Mouse (Mus musculus) stomach, postnatal 0 days (tissue): Measurements from ENCODE around the gene Hsf4. TPM values are rescaled to one million over a fixed set of nuclear protein-coding genes. Genes with fewer than 3 reads are reported as not detected.

Source experiments
- ATAC-seq: fragments of 200-750 bp; cut with Nextera tagmentation; 2 replicates; pipeline ENCODE4 v1.8.0; 2017; ENCODE audit not compliant: low FRiP score, low TSS enrichment
- DNase-seq: peaks from one replicate; pipeline ENCODE4 v3.0.0-alpha.2; 2016; ENCODE audit warnings: low spot score
- H3K27ac ChIP-seq: fragments of 300-500 bp; sonication (generic); replicated peaks from 2 replicates; pipeline ENCODE4 v1.5.1; 2014; ENCODE audit warnings: mild to moderate bottlenecking, control low read depth
- H3K27me3 ChIP-seq: fragments of 300-500 bp; sonication (generic); 2 replicates; pipeline ENCODE4 v1.6.1; 2014; ENCODE audit warnings: low read length; ENCODE audit not compliant: control insufficient read depth, insufficient read depth
- H3K36me3 ChIP-seq: fragments of 300-500 bp; sonication (generic); 2 replicates; pipeline ENCODE4 v1.6.1; 2014; ENCODE audit warnings: low read length, mixed read lengths; ENCODE audit not compliant: control insufficient read depth, insufficient read depth
- H3K4me1 ChIP-seq: fragments of 300-500 bp; sonication (generic); replicated peaks from 2 replicates; pipeline ENCODE4 v1.6.1; 2014; ENCODE audit warnings: antibody characterized with exemption; ENCODE audit not compliant: control insufficient read depth, insufficient read depth
- H3K4me2 ChIP-seq: fragments of 300-500 bp; sonication (generic); replicated peaks from 2 replicates; pipeline ENCODE4 v1.6.1; 2014; ENCODE audit warnings: low read depth, mild to moderate bottlenecking, control low read depth, moderate library complexity
- H3K4me3 ChIP-seq: fragments of 300-500 bp; sonication (generic); 2 replicates; pipeline ENCODE4 v1.5.1; 2014; ENCODE audit warnings: low read depth, low read length, control low read depth
- H3K9ac ChIP-seq: fragments of 300-500 bp; sonication (generic); 2 replicates; pipeline ENCODE4 v1.6.1; 2014; ENCODE audit warnings: mild to moderate bottlenecking, low read length, control low read depth, mixed read lengths
- H3K9me3 ChIP-seq: fragments of 300-500 bp; sonication (generic); 2 replicates; pipeline ENCODE4 v1.6.1; 2016; ENCODE audit warnings: low read length; ENCODE audit not compliant: control insufficient read depth
- CTCF ChIP-seq: IDR thresholded peaks from 2 replicates; pipeline ENCODE4 v1.5.1; 2016; ENCODE audit warnings: antibody characterized with exemption, low read depth, mild to moderate bottlenecking, moderate library complexity
- EP300 ChIP-seq: optimal IDR thresholded peaks from 2 replicates; pipeline ENCODE3; 2016; ENCODE audit warnings: antibody characterized with exemption
- WGBS: fragments of 180-500 bp; shearing (Covaris S2); extraction: QIAGEN DNeasy Blood & Tissue Kit; methylation state at CpG from one replicate; pipeline ENCODE4 v1.1.7; 2014; 5-methylcytosine and 5-hydroxymethylcytosine counted together
- polyA plus RNA-seq: library from polyadenylated mRNA; unstranded; fragments of >200 nt; fragmentation: Nextera tagmentation; extraction: Ambion mirVana; gene quantifications from 2 replicates; pipeline ENCODE4 v1.2.1, GENCODE M21; 2015

The Hsf4 gene
- polyA plus RNA-seq, 1 experiment from 2014 or later, result 0.34 TPM

- TF ChIP-seq CTCF, result no peak
- no peak for TF ChIP-seq EP300
- no peaks in the 10 kb centered on the region; the same call in 1 of the 2 replicates for H3K27me3 ChIP-seq
- H3K4me2 ChIP-seq, result peak within 1 kb of the TSS; percentile 93
- peaks cover 12% of the 10 kb centered on the region; the same call in 1 of the 2 replicates for H3K4me1 ChIP-seq
- H3K27ac ChIP-seq, result peak within 1 kb of the TSS; percentile 88
- H3K4me3 ChIP-seq, result peak within 1 kb of the TSS; percentile 69
- peaks cover 12% of the 10 kb centered on the region for H3K36me3 ChIP-seq
- DNase-seq (peak; percentile 75), ATAC-seq (peak; percentile 72)
- H3K9ac ChIP-seq, result peak within 1 kb of the TSS; percentile 74
- H3K9me3 ChIP-seq, result no peaks in the 10 kb centered on the region
- WGBS, result 4% methylated on average over 14 of the region's 14 CpGs
These were observed 14.6 kb upstream of the Hsf4 start, which contains the start of gene B3gnt9 for GRCm38 (mm10) chr8:105254966-105255350. Gene B3gnt9, minus strand, starts transcription at chr8:105255153.

GRCm38 (mm10) chr8:105257318-105258114 lies 12.1 kb upstream of the Hsf4 start:
- Histone ChIP-seq H3K27ac (no peak overlapping the region), H3K4me1 (peaks cover 12% of the 10 kb centered on the region; the same call in 1 of the 2 replicates), H3K36me3 (no peaks in the 10 kb centered on the region), H3K9ac (no peak overlapping the region), H3K4me3 (no peak overlapping the region), H3K4me2 (no peak overlapping the region), H3K27me3 (no peaks in the 10 kb centered on the region; the same call in 1 of the 2 replicates), H3K9me3 (no peaks in the 10 kb centered on the region)
- ATAC-seq, result no peak
- 81% methylated on average over 7 of the region's 7 CpGs for WGBS
- TF ChIP-seq EP300 (no peak), CTCF (no peak)
- no peak for DNase-seq

- 19% methylated on average over 55 of the region's 55 CpGs for WGBS
- TF ChIP-seq EP300 (no peak), CTCF (peak; percentile 43)
- peak; percentile 50 for DNase-seq
- Histone ChIP-seq H3K27ac (no peak overlapping the region), H3K4me1 (peaks cover 12% of the 10 kb centered on the region; the same call in 1 of the 2 replicates), H3K4me3 (peak overlapping the region; percentile 31), H3K9me3 (no peaks in the 10 kb centered on the region), H3K36me3 (no peaks in the 10 kb centered on the region), H3K4me2 (peak overlapping the region; percentile 62), H3K27me3 (no peaks in the 10 kb centered on the region; the same call in 1 of the 2 replicates), H3K9ac (peak overlapping the region; percentile 18; the same call in 1 of the 2 replicates)
- ATAC-seq, result peak; percentile 9
These were observed 10.5 kb upstream of the Hsf4 start for GRCm38 (mm10) chr8:105258911-105259720.

- Histone ChIP-seq H3K4me3 (peak overlapping the region; percentile 31), H3K27me3 (no peaks in the 10 kb centered on the region; the same call in 1 of the 2 replicates), H3K4me2 (peak overlapping the region; percentile 62), H3K36me3 (no peaks in the 10 kb centered on the region), H3K4me1 (peaks cover 10% of the 10 kb centered on the region; the same call in 1 of the 2 replicates), H3K9ac (peak overlapping the region; percentile 18; the same call in 1 of the 2 replicates), H3K27ac (no peak overlapping the region), H3K9me3 (no peaks in the 10 kb centered on the region)
- peak; percentile 99 for TF ChIP-seq CTCF
- TF ChIP-seq EP300, result no peak
- 4% methylated on average over 30 of the region's 30 CpGs for WGBS
- peak; percentile 82 for DNase-seq
- ATAC-seq, result peak; percentile 62
These were observed 9.8 kb upstream of the Hsf4 start for GRCm38 (mm10) chr8:105259721-105260320.

DNA sequence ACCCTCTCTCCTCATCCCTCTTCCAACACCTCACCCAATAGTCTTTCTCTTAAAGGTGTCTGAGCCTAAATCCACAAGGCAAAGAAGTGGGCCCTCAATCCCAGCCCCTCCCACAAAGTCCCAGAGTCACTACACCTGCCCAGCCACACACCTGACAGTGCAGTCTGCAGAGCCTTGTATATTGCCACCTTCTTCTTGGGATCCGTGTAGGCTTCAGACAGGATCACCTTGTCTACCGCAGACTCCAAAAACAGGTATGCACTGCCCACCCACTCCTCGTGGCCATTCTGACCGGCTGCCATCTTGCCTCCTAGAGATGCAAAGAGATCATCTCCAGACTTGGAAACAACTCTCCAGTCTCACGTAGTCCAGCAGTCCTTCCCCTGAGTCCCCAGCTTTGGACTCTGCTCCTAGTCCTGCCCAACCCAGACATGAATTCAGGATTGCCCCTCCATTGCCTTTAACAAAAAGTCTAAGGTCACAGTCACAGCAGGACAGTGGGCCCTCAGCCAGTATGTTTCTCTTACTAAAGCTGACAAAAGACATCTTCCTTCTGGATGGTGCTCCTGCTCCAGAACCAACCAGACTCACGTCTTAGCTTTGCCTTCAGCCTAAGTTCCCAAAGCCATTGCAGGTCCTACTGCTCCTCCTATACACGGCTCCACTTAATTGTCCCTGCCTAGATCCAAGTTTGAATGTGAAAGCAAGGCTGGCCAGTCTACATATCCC lies 9.1 kb upstream of the Hsf4 start:
- TF ChIP-seq CTCF (no peak), EP300 (no peak)
- ATAC-seq (no peak), DNase-seq (no peak)
- Histone ChIP-seq H3K27ac (no peak overlapping the region), H3K4me2 (no peak overlapping the region), H3K27me3 (no peaks in the 10 kb centered on the region; the same call in 1 of the 2 replicates), H3K4me3 (no peak overlapping the region), H3K4me1 (peaks cover 10% of the 10 kb centered on the region; the same call in 1 of the 2 replicates), H3K9ac (no peak overlapping the region), H3K9me3 (no peaks in the 10 kb centered on the region), H3K36me3 (no peaks in the 10 kb centered on the region)
- 77% methylated on average over 7 of the region's 7 CpGs for WGBS
